Mouse (Mus musculus) right cerebral cortex, postnatal 36 days (tissue): ENCODE measurements around the gene Lima1.
"Not testable (repeated sequence)": the region's sequence is repeated elsewhere in the genome, so short reads cannot be mapped to it uniquely, and the experiment has no call there.

ENCODE experiments used
- DNase-seq, 2 experiments: peaks; one replicate each; pipeline ENCODE4 v3.0.0; 2022; ENCODE audit warnings: low spot score in 2 of 2, mixed read lengths in 1 of 2

Lima1 gene

DNA sequence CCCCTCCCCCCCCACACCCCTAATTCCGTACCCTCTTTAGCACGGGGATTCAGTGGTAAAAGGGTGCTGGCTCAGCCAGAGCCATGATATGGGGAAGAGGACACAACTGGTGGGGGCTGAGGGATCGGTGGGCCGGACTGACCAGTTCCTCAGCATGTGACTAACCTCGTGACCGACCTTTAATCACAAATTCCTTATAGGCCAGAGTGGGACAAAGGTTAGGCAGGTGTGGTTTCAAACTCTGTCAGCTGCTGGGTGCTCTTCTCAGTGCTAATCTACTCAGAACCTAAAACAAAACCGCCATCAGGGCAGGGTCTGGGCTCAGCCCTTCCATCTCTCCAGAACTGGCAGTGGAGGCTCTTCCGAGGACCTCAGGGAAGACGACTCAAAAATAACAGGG, 40.1 kb downstream of the Lima1 start:
- no peak for DNase-seq

DNA sequence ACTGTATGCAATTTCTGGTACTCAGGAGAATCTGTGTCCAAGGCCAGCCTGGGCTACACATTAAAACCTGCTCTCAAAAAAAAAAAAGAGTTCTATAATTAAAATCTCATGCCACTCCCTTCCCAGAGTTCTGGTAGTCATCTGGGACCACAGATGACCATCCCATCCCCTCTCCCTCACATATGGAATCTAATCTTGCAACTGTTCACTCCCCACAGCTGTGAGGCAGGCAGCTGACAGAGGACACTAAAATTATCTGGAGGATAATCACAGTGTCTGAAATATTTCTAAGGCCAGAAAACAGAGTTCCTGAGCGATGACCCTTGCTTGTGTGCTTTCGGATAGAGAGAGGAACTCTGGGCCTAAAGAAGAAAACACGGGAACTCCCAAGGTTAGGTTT, 40.6 kb downstream of the Lima1 start:
- no peak for DNase-seq

DNA sequence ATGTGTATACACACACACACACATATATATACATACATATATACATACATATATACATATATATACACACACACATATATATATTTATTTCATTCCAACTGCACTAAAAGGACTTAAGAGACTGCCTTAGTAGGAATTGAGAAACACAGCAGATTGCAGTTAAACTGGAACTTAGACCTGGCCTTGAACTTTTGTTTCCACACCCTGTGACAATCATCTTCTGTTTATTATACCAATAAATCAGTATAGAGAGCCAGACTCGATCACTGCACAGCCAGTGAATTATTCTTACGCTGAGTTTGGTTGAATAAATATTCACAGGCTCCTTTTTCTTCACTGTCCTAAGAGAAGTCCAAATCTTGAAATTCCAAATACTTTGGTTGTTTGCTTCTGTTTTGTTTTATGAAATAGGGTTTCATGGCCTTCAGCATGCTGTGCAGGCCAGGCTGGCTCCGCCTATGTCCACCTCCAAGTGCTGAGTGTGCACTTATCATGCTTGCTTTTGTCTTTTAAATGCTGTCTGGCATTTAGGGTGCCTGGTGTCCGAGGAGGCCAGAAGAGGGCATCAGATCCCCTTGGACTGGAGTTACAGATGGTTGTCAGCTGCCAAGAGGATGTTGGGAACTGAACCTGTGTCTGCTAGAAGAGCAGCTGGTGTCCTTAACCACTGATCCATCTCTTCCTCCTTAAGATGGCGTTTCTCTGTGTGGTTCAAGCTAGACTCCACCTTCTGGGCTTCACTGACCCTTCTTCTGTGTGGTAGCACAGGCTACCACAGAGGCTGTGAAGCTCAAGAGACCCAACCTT, 41.4 kb downstream of the Lima1 start:
- no peak for DNase-seq

DNA sequence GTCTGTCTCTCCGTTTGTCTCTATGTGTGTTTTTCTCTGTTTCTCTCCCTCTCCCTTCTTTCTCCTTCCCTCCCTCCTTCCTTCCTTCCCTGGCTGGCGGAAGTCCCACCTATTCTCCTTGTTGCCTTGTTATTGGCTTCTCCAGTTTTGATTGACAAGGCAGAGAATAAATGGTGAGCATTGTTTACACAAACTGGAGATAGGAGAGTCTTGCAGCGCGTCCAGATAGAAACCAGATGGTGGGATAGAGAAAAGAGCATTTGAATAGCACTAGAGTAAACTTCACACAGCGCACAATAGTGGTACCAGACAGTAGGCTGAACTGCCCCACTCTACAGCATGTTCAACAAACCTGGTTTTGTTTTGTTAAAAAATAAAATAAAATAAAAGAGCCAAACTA, 43.7 kb downstream of the Lima1 start:
- no peak for DNase-seq

DNA sequence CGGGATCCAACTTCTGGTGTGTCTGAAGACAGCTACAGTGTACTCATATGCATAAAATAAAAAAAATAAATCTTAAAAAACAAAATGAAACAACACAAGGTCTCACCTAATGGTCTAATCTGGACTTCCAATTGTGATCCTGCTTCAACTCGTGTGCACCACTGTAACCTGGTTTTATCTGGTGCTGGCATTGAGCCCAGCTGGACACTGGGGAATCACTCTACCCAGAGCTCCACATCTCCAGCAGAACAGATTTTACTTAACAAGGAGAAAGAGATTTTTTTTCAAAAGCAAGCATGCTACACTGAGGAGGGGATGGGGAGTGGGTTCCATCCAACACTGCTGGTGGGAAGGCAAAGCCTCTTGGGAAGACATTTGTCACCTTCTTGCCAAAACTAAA, 47.2 kb downstream of the Lima1 start:
- DNase-seq: no peak

DNA sequence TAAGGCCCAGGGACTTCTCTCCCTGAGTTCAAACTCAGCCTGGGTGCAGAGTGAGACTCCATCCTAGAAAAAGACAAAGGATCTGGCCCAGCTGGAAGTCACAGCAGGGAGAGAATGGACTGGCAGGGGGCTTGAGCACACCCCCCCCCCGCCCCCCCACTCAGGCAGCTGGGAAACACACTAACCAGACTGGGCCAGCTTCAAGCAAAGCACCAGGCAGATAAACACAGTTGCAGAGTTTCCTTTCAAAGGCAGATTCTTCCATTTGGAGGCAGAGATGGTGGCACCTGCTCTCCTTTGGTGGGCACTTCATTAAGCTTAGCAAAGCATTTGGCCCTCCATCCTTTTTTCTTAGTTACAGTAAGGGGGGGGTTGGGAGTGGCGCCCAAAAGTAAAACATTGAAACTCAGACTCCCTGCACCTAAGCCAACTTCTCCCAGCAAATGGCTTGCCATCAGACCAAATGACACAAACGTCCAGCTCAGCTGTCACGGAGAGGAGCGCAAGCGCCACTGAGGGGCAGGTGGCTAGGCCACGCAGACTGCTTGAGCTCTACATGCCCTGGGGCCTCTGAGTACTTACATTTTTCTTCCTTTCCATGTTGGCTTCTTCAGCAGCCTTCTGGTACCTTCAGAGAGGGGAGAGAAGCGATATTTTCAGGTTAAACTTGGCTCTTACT, 48.9 kb downstream of the Lima1 start:
- DNase-seq: no peak

DNA sequence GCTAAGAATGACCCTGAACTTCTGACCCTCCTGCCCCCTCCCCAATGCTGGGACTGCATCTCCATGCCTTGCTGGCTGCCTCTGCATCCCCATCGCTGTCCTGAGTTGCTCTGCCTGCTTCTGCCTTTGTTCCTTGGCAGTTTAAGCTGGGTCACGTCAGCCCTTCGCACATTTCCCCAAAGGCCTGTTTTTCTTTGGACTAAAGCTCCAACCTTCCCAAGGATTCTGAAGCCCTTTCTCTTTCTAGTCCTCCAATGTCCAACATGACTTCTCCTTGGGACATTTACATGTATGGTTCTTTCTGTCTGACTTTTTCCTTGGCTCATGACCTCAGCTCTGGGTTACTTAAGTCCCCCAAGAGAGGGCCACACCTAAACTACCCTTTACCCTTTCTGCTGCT, 50.0 kb downstream of the Lima1 start:
- DNase-seq: no peak

DNA sequence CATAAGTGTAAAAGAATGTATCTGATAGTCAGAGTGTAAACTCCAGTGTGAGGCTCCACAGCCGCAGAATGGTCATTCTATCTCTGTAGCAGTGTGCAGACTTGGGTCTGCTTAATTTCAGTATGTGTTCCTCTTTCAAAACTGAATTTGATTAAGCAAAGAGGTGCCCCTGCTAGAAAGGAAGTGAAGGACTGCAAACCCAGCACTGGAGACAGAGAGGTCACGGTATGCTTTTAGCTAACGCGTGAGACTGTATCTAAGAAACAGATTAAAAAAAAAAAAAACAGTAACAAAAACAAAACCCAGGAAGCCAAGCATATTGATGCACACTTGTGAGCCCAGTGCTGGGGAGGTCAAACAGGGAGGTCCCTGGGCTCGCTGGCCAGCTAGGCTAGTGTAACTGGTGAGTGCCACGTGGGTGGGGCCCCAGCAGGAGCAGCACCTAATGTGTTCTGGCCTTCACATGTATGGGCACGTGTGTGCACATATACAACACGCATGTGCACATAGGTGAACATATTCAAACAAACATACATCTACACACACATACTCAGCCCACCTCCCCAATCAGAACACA, 51.8 kb downstream of the Lima1 start:
- DNase-seq: no peak

DNA sequence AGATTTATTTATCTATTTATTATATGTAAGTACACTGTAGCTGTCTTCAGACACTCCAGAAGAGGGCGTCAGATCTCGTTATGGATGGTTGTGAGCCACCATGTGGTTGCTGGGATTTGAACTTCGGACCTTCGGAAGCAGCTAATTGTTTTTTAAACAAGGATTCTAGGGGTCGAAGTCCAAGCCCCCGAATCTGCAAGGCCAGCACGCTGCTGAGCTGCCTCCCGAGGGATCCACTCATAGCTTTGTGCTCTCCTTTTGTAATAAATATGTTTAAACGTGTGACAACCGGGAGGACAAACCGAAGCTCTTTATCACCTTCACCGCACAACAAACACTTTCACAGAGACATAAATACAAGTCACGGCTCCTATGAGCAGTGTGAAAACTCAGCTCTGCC, 52.8 kb downstream of the Lima1 start:
- not testable (repeated sequence) for DNase-seq

DNA sequence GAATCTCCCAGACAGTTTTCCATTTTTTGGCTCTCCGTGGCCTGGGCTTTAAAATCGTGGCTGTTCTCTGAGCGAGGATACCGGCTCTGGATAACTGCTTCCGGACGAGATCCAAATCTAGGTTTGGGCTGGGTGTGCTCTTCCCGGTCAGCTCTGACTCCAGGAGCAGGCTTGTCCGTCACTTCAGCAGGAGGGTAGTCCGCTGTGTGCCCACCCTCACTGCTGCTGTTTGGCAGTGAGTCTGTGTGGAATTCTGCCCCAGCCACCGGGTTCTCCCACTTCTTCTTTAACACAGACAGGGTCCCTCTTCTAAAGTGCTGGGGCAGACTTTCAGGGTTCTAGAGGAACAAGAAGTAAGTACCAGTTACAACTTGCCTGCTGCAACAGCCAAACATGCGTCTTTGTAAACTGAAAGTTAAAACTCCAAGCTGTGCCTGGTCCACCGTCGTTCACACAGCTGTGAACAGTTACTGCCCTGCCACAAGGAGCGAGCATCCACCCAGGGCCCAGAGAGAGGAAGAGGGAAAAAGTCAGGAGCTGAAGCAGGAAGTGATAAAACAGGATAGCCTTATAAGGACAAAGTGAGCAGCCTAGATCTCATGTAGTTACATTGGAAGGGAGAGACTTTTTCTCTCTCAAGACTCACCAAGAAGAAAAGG, 55.5 kb downstream of the Lima1 start:
- DNase-seq: no peak

DNA sequence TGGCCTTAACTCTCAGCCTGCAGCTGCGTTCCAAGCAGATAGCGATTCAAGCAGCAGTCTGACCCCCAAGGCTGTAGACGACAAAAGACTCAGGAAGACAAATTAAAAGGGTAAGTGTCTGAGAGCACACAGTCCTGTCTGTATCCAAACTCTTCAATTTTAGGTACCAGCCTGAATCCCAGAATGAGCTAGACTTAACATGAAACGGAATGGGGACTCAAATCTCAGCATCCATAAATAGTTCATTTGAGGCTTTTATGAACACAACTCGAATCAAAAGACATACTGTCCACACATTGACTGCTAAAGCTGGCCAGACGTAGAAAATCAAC, 56.2 kb downstream of the Lima1 start:
- DNase-seq: no peak

DNA sequence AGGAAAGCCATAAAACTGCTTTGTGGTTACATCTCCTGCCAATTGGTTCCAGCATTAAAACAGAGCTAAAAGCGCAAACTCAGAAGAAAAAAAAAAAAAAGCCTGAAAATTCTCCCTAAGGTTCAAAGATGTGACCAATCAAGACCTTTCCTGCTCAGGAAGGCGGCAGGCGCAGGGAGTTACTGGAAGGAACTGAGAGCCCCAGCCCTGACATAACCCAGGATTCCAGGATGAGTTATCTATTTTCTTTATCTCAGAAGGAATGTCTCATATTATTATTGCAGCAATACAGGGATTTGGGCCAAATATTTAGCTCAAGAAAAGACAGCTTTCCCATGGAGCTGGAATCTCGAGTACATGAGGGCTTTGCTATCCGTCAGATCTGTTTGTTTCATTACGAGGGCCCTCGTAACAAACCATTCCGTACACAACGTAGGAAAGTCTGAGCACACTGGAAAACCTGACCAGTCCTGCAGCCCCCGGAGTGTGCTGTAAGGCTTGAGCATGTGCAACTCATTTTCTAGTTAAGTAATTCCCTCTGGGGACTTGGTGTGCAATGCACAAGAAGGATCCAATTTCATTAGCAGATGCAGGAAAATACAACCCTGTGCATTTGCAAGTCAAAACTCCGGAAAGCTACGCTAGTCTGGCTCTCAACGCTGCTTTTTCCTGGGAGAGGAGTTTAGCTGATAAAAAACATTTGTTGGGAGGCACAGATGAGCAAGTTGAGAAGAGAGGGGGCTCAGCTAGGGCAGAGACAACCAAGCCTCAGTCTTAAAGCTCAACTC, 56.7 kb downstream of the Lima1 start:
- peak in 1 of 2 experiments; percentile 12 for DNase-seq

DNA sequence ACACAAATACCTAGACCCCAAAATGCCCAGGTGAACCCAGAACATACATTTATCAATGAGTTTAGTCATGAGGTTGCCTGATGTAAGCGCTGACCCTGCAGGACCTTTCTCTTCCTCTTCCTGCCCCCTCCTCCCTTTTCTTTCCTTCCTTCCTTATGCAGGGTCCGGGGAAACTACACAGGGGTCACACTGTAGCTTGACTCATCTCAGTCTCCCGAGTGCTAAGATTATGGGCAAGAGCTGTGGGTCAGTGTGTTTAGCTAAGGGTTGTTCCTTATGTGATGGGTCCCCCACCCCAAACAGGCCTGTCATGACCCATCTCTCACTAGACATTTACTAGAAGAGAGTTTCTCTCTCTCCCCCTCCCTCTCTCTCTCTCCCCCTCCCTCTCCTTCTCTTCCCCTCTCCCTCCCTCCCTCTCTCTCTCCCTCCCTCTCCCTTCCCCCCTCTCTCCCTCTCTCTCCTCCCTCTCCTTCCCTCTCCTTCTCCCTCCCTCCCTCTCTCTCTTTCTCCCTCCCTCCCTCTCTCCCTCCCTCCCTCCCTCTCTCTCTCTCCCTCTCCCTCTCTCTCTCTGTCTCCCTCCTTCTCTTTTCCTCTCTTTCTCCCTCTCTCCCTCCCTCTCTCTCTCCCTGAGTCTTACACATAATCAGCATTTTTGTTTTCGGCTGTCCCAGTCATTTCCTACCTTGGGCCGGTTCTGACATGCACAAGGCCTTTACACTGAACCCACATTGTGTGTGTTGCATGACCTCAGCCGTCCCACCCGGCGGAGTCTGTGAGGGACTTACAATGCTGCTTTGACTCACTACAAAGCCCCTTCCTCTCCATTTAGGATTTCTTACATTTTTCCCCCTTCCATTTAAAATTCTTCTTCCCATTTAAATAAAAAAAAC, 57.7 kb downstream of the Lima1 start:
- DNase-seq: no peak

DNA sequence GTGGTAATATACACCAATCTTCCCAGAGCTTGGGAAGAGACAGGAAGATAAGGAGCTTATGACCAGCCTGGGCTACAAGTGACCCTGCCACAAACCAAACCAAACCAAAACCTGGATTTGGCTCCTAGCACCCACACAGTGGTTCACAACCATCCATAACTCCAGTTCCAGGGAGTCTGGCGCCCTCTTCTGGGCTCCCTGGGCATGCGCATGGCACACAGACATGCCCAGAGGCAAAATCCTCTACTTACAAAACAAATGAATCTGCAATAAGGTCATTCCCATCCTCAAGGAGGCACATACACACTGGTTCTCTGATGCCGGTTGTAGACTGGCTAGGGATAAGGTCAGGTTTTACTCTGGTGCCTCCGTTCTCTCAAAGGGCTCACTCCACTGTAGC, 59.3 kb downstream of the Lima1 start:
- no peak for DNase-seq

DNA sequence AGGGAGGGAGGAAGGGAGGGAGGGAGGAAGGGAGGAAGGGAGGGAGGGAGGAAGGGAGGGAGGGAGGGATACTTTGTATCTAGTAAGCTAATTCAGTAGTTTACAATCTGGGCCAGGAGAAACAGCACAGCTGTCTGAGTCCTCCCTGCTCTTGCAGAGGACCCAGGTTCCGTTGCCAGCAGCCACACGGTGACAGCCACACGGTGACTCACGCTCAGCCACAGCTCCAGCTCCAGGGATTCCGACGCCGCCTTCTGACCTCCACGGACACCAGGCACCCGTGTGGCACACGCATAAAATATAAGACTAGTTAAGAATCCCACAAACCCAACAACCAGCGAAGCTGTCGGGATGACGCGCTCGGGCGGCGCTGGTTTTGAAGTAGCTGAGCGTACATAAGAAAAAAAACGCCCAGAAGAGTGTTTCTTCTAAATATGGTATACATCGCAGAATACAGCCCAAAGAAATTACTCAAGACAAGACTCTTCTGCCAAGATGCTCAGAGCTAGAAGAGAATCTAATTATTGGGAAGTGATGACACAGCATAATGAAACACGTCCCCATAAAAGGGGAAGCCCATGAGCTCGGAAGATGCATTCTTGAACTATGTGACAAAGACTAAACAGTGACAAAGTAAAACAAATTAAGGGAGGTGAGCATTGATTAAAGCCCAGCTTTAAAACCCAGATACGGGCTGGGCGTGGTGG, 60.5 kb downstream of the Lima1 start:
- no peak for DNase-seq

DNA sequence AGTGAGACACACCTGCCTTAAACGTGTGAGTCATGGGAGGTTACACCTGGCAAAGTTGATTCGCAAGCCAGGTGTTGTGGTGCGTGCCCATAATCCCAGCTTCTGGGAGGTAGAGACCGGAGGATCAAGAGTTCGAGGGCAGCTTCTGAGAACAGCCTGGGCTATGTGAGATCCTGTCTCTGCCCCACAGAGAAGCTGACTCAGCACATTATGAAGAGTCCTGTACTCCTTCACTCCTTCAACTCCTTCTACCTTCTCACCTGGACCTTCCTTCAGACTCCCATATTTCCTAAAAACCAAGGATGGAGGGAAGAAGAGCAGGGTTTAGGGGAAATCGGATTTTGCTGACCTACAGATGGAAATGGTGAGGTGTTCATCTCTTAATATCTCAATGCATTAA, 61.6 kb downstream of the Lima1 start:
- no peak for DNase-seq

DNA sequence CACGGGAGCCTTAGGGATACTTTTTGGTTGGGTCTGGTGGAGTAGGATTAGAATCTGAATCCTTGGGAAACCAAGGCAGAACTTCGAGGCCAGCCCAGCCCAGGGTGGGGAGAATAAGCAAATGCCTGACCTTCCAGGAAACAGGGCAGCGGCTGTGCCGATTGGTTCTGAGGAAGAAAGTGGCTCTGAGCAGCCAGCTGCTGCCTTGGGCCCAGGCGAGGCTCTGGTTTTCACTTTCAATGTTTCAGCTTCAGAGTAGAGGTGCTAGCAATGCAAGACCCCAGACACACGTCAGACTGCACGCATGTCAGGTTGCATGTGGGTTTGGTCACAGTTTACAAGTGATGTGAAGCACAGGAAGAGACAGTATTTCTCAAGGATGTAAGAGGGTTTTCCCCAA, 63.2 kb downstream of the Lima1 start:
- DNase-seq: no peak

DNA sequence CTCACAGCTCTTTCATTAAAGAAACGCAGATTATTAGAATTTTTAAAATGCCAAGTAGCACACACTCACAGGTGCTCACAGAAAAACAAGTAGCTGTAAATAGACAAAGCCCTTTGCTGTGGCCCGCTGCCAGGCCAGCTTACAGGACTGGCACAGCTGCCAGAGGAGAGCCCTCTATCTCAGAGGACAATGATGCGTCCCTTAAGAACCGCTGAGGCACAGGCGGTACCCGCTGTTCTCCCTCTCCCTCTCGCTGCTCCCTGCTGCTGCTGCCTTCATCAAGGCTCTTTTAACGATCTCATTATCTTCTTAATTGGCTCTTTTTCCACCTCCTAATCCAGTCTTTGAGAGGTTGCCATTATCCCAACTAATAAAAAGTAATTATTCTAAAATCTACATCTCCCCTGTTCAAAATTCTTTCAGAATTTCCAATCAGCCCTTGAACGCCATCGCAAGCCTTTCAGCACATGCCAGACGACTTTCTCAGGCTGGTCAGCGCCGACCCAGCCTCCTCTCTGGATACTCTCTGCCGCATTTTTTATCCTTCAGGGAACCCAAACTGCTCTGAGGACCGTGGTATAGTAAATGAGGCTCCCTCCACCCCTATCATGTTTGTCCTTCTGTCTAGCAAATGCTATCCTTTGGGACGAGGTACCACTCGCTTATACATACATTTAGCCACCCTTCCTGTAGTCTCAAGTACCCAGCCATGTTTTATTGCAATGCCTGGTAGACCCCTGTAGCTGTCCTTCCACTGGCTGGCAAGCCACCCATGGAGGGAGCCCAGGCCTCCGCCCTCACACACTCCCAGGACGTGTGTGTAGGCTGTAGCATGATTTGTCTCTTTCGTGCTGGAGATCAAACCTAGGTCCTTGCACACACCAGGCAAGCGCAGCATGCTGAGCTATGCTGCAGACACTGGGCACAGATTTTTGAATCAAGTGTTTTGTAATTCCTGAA, 67.2 kb downstream of the Lima1 start:
- DNase-seq: no peak

DNA sequence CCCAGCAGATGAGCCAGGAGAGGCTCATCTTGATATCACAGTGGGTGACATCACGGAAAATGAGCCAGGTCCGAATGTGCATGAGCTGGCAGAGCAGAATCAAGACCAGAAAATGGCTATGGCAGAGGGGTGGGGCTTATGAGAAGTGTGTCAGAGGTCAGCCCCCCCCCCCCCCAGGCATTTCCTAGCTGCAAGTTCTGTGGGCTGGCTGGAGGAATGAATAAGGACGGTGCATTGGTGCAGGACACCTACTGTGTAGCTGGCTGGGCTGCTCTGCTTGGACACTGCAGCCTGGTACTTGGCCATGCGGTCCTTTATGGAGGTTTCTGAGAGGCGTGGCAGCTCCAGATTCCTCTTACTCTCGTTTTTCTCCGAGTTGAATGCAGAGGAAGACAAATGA, 69.1 kb downstream of the Lima1 start:
- DNase-seq: no peak
